Mouse (Mus musculus): ENCODE measurements around the gene C1qtnf6. TPM values are rescaled to one million over a fixed set of nuclear protein-coding genes. Genes with fewer than 3 reads are reported as not detected.

C1qtnf6 gene
- polyA plus RNA-seq, 1 experiment from 2014 or later, result 4.9 TPM

DNA sequence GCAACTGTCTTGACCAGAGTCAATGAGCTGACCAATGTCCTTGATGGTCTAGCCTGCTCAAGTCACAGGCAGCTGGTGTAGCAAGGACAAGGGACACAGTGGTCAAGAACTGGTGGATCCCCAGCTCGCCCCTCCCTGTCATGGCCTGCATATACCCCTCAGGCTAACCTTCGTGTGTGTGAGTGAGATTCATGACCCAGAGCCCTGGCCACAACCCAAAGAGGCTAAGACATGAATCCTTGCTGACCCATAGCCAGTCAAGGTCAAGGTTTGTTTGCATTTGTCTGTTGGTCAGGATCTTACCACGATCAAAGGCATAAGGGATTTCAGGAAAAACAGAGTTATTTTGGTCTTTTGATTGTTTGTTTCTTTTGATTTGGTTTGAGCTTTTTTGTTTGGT, 48.7 kb downstream of the C1qtnf6 start:
- no peak overlapping the region for H3K4me3 ChIP-seq
- H3K9me3 ChIP-seq, result no peaks in the 10 kb centered on the region
- 76% methylated on average over 3 of the region's 3 CpGs for whole genome bisulfite sequencing
- H3K4me2 ChIP-seq (replicated peaks), result no peak overlapping the region
- no peaks in the 10 kb centered on the region for H3K36me3 ChIP-seq
- H3K4me1 ChIP-seq, result no peaks in the 10 kb centered on the region
- no peak overlapping the region for H3K9ac ChIP-seq (replicated peaks)
- H3K27me3 ChIP-seq, result no peaks in the 10 kb centered on the region
- ATAC-seq (replicated peaks), result no peak
- H3K27ac ChIP-seq (replicated peaks), result no peak overlapping the region

DNA sequence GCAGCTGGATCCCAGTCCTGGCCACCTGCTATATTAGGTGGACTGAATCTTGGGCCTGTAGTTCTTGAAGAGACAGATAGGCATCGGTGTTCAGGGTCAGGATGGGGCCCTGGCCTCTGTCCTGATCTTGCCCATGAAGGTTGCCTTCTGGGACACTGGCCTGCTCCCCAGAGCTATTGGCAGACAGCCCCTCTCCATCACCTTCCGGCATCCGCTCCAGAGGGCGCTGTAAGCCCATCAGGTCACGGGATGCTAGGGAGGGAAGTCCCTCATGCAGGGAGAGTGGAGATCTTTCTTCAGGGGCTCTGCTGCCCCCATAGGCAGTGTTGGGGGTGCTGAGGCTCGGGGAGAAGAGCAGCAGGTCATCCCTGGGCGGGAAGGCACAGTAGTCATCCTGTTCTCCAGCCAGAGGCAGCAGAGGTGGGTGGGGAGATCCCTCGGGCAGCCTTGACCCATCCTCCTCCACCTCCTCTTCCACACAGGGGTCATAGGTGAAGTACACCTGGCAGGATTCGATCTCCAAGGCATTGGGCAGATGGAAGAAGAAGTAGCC, 49.7 kb downstream of the C1qtnf6 start:
- Histone ChIP-seq H3K9ac (replicated peaks) (no peak overlapping the region), H3K4me1 (no peaks in the 10 kb centered on the region), H3K27ac (replicated peaks) (no peak overlapping the region), H3K9me3 (no peaks in the 10 kb centered on the region), H3K4me3 (no peak overlapping the region), H3K4me2 (replicated peaks) (no peak overlapping the region), H3K36me3 (no peaks in the 10 kb centered on the region), H3K27me3 (no peaks in the 10 kb centered on the region)
- 50% methylated on average over 9 of the region's 9 CpGs for WGBS
- ATAC-seq (replicated peaks), result no peak

DNA sequence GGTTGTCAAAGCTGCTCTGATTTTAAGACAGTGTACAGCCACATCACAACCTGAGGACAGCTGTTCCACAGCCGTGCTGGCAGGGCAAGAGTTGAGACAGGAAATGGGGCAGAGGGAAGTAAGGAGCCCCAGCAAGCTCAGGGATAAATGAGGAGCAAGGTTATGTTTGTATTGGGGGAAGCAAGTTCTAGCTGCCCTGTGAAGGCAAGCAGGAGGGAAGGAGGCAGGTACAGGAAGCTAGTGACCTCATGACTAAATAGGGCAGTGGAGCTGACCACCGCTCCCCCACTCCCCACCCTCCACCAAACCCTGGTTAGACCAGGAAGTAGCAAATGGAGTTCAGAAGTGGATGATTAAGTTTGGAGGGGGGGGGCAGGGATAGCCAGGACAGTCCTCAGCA, 50.2 kb downstream of the C1qtnf6 start:
- Histone ChIP-seq H3K27ac (replicated peaks) (no peak overlapping the region), H3K4me2 (replicated peaks) (no peak overlapping the region), H3K9ac (replicated peaks) (no peak overlapping the region), H3K4me1 (no peaks in the 10 kb centered on the region), H3K9me3 (no peaks in the 10 kb centered on the region), H3K36me3 (no peaks in the 10 kb centered on the region), H3K4me3 (no peak overlapping the region), H3K27me3 (no peaks in the 10 kb centered on the region)
- no peak for ATAC-seq (replicated peaks)
- 90% methylated on average over 2 of the region's 2 CpGs for WGBS

DNA sequence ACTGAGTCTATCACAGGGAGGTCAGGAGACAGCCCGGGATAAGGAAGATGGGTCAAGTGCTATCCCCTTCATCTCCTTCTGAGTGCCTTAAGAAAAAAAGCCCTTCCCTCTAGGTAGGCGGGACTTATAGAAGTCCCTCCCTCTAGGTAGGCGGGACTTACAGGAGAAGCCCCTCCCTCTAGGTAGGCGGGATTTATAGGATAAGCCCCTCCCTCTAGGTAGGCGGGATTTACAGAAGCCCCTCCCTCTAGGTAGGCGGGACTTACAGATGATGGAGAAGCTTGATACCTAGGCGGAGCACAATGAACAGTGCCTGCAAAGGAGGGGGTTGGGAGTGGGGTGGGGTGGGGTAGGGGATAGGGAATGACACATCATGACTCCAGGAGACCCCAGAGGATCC, 51.1 kb downstream of the C1qtnf6 start:
- H3K27ac ChIP-seq (replicated peaks), result no peak overlapping the region
- no peak overlapping the region for H3K9ac ChIP-seq (replicated peaks)
- H3K36me3 ChIP-seq, result no peaks in the 10 kb centered on the region
- no peak overlapping the region for H3K4me3 ChIP-seq
- 80% methylated on average over 7 of the region's 7 CpGs for WGBS
- no peak for ATAC-seq (replicated peaks)
- no peaks in the 10 kb centered on the region for H3K9me3 ChIP-seq
- H3K4me1 ChIP-seq, result no peaks in the 10 kb centered on the region
- no peak overlapping the region for H3K4me2 ChIP-seq (replicated peaks)
- H3K27me3 ChIP-seq, result no peaks in the 10 kb centered on the region

DNA sequence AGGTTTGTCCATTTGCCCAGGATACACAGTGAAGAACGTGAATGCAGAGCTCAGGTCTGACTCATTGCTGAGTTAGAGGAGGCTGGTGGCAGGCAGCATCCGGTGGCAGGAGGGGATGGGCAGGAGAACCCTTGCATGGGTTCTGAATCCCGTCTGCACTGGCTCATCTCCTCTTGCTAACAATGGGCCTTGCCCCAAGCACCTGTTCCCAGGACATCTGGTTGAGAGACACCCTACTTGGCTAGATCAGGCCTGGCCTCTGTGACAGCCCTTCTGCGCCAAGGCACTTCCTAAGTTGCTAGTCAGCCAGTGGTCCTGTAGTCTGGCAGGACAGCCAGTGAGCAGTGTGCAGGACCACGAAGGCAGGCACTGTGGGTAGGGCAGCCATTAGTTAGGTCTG, 51.7 kb downstream of the C1qtnf6 start:
- no peak for ATAC-seq (replicated peaks)
- H3K27ac ChIP-seq (replicated peaks), result no peak overlapping the region
- no peaks in the 10 kb centered on the region for H3K9me3 ChIP-seq
- H3K36me3 ChIP-seq, result no peaks in the 10 kb centered on the region
- H3K27me3 ChIP-seq, result no peaks in the 10 kb centered on the region
- WGBS, result 83% methylated on average over 5 of the region's 5 CpGs
- no peaks in the 10 kb centered on the region for H3K4me1 ChIP-seq
- no peak overlapping the region for H3K9ac ChIP-seq (replicated peaks)
- H3K4me3 ChIP-seq, result no peak overlapping the region
- no peak overlapping the region for H3K4me2 ChIP-seq (replicated peaks)

DNA sequence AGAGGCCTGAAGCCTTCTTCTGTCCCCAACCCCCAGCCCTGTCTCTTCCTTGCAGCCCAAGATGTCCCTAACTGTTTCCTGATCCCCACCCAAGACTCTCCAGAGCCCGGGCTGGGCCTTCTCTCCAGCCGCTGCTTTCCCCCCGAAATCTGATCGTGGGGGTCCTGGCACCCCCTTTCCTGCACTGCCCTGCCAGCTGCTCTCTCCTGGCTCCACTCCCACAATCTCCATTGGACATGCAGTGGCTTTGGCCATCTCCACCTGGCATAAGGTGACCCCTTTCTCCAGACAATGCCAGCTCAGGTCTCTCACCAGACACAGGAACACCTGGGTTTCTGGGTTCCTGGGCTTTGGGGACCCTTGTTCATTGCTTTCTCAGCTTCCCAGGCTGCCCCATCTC, 53.1 kb downstream of the C1qtnf6 start:
- H3K9ac ChIP-seq (replicated peaks), result no peak overlapping the region
- WGBS, result 91% methylated on average over 4 of the region's 4 CpGs
- no peaks in the 10 kb centered on the region for H3K36me3 ChIP-seq
- no peaks in the 10 kb centered on the region for H3K9me3 ChIP-seq
- H3K4me2 ChIP-seq (replicated peaks), result no peak overlapping the region
- H3K27ac ChIP-seq (replicated peaks), result no peak overlapping the region
- ATAC-seq (replicated peaks), result no peak
- H3K4me3 ChIP-seq, result no peak overlapping the region
- H3K4me1 ChIP-seq, result no peaks in the 10 kb centered on the region
- no peaks in the 10 kb centered on the region for H3K27me3 ChIP-seq

DNA sequence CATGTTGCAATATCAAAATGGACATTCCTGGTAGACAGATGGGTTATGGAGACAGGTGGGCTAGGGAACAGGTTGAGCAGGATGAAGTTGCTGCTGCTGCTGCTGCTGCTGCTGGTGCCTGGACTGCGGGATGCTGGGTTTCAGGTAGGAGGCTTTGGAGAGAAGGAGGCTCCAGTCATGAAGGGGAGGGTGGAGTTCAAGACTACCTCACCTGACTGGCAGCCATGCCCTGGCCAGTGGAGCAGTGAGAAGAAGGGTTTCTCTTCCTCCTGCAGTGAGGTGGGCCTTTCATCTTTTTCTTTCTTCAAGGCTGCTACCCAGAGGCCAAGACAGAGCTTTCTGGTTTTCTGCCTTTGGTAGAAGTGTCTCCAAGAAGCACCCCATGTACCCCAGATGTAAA, 54.3 kb downstream of the C1qtnf6 start:
- Histone ChIP-seq H3K4me2 (replicated peaks) (no peak overlapping the region), H3K27me3 (no peaks in the 10 kb centered on the region), H3K27ac (replicated peaks) (no peak overlapping the region), H3K9me3 (no peaks in the 10 kb centered on the region), H3K4me3 (no peak overlapping the region), H3K9ac (replicated peaks) (no peak overlapping the region), H3K4me1 (no peaks in the 10 kb centered on the region), H3K36me3 (no peaks in the 10 kb centered on the region)
- WGBS, result 77% methylated on average over 1 of the region's 1 CpGs
- no peak for ATAC-seq (replicated peaks)

DNA sequence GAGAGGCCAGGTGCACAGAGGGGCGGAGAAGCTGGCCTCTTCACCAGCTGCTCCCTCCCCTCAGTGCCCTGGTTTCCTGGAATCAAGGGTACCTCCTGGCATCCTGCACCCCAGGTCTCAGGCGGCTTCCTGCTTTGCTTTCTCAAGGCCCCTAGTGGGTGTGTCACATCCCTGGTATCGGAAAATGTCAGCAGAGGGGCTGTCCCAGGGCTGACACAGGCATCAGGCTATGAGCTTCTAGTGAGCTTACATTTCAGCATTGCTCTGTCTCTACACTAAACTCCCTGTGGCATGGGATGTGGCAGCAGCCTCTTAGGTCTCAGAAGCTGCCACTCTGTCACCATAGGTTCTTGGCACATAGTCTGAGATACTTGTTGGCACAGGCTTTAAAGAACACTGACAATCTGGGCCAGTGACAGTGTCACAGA, 55.6 kb downstream of the C1qtnf6 start:
- H3K9me3 ChIP-seq, result no peaks in the 10 kb centered on the region
- no peak overlapping the region for H3K9ac ChIP-seq (replicated peaks)
- H3K27me3 ChIP-seq, result no peaks in the 10 kb centered on the region
- H3K4me1 ChIP-seq, result no peaks in the 10 kb centered on the region
- H3K36me3 ChIP-seq, result no peaks in the 10 kb centered on the region
- no peak overlapping the region for H3K27ac ChIP-seq (replicated peaks)
- no peak overlapping the region for H3K4me2 ChIP-seq (replicated peaks)
- H3K4me3 ChIP-seq, result no peak overlapping the region
- 60% methylated on average over 3 of the region's 3 CpGs for WGBS
- no peak for ATAC-seq (replicated peaks)

DNA sequence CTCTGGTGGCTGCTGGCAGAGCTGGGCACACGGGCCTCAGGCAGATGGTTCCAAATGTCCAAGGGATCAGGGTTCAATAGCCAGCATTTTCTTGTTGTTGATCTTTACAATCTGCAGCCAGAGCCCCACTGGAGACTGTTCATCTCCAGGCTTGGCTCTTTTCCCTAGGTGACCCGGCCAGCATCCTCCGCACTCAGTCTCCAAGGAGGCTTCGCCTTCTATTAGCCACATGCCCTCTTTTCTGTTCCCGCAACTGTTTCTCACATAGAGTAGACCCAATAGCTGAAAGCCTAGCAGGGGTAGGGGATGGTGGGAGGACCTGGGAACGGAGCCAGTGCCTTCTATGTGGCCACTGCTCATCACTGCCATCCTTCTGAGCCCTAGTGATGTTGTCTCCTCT, 57.8 kb downstream of the C1qtnf6 start:
- H3K36me3 ChIP-seq, result no peaks in the 10 kb centered on the region
- H3K9ac ChIP-seq (replicated peaks), result no peak overlapping the region
- no peak overlapping the region for H3K4me2 ChIP-seq (replicated peaks)
- no peaks in the 10 kb centered on the region for H3K27me3 ChIP-seq
- no peaks in the 10 kb centered on the region for H3K4me1 ChIP-seq
- no peak for ATAC-seq (replicated peaks)
- no peak overlapping the region for H3K4me3 ChIP-seq
- no peaks in the 10 kb centered on the region for H3K9me3 ChIP-seq
- no peak overlapping the region for H3K27ac ChIP-seq (replicated peaks)
- 80% methylated on average over 6 of the region's 6 CpGs for WGBS

Other genes with a start within 250 kb of the C1qtnf6 start
- 0.08 and 0.15 TPM in 2 replicates for gene Csf2rb2, start 225.7 kb downstream of the C1qtnf6 start, polyA plus RNA-seq (2015; fragmentation: Nextera tagmentation; extraction: Ambion mirVana)
- 0.32 and 0.75 TPM in 2 replicates for gene Csf2rb, start 205.7 kb downstream of the C1qtnf6 start, polyA plus RNA-seq (2015; fragmentation: Nextera tagmentation; extraction: Ambion mirVana)
- not detected in 2 replicates for gene Tex33, start 135.5 kb downstream of the C1qtnf6 start, polyA plus RNA-seq (2015; fragmentation: Nextera tagmentation; extraction: Ambion mirVana)
- 23.7 and 24.6 TPM in 2 replicates for gene Tst, start 125.5 kb downstream of the C1qtnf6 start, polyA plus RNA-seq (2015; fragmentation: Nextera tagmentation; extraction: Ambion mirVana)
- gene Mpst, start 125.0 kb downstream of the C1qtnf6 start, polyA plus RNA-seq (2015; fragmentation: Nextera tagmentation; extraction: Ambion mirVana), result 4.1 and 5.3 TPM in 2 replicates
- gene Kctd17, start 102.9 kb downstream of the C1qtnf6 start, polyA plus RNA-seq (2015; fragmentation: Nextera tagmentation; extraction: Ambion mirVana), result 123 and 132 TPM in 2 replicates
- gene Tmprss6, start 62.8 kb downstream of the C1qtnf6 start, polyA plus RNA-seq (2015; fragmentation: Nextera tagmentation; extraction: Ambion mirVana), result 0.11 and 0.34 TPM in 2 replicates
- not detected in 2 replicates for gene Il2rb, start 36.1 kb downstream of the C1qtnf6 start, polyA plus RNA-seq (2015; fragmentation: Nextera tagmentation; extraction: Ambion mirVana)
- gene Sstr3, start 13.3 kb upstream of the C1qtnf6 start, polyA plus RNA-seq (2015; fragmentation: Nextera tagmentation; extraction: Ambion mirVana), result 1.0 and 1.4 TPM in 2 replicates
- gene Rac2, start 41.4 kb upstream of the C1qtnf6 start, polyA plus RNA-seq (2015; fragmentation: Nextera tagmentation; extraction: Ambion mirVana), result 3.1 and 7.5 TPM in 2 replicates
- 4.1 and 5.3 TPM in 2 replicates for gene Cyth4, start 65.6 kb upstream of the C1qtnf6 start, polyA plus RNA-seq (2015; fragmentation: Nextera tagmentation; extraction: Ambion mirVana)
- 6.2 and 6.8 TPM in 2 replicates for gene Elfn2, start 187.4 kb upstream of the C1qtnf6 start, polyA plus RNA-seq (2015; fragmentation: Nextera tagmentation; extraction: Ambion mirVana)
- 77.9 and 85.9 TPM in 2 replicates for gene Mfng, start 242.1 kb upstream of the C1qtnf6 start, polyA plus RNA-seq (2015; fragmentation: Nextera tagmentation; extraction: Ambion mirVana)